Mouse (Mus musculus) lung, embryonic 14.5 days (tissue): Measurements from ENCODE around the gene Rgs6. TPM values are rescaled to one million over a fixed set of nuclear protein-coding genes. Genes with fewer than 3 reads are reported as not detected.

Experiments
- ATAC-seq: fragments of 200-750 bp; cut with Nextera tagmentation; 2 replicates; pipeline ENCODE4 v1.8.0; 2017; ENCODE audit warnings: mild to moderate bottlenecking, moderate TSS enrichment, moderate library complexity; ENCODE audit not compliant: insufficient read depth
- DNase-seq: peaks from one replicate; pipeline ENCODE4 v3.0.0-alpha.2; 2015
- H3K27ac ChIP-seq: fragments of 300-500 bp; sonication (generic); 2 replicates; pipeline ENCODE4 v1.5.1; 2014; ENCODE audit warnings: low read depth, mild to moderate bottlenecking, moderate library complexity
- H3K27me3 ChIP-seq: fragments of 300-500 bp; sonication (generic); 2 replicates; pipeline ENCODE4 v1.6.1; 2014; ENCODE audit warnings: low read length, control low read depth; ENCODE audit not compliant: insufficient read depth
- H3K36me3 ChIP-seq: fragments of 300-500 bp; sonication (generic); 2 replicates; pipeline ENCODE4 v1.6.1; 2014; ENCODE audit warnings: control low read depth; ENCODE audit not compliant: insufficient read depth
- H3K4me1 ChIP-seq: fragments of 300-500 bp; sonication (generic); 2 replicates; pipeline ENCODE4 v1.6.1; 2014; ENCODE audit warnings: antibody characterized with exemption, control low read depth; ENCODE audit not compliant: insufficient read depth
- H3K4me2 ChIP-seq: fragments of 300-500 bp; sonication (generic); 2 replicates; pipeline ENCODE4 v1.6.1; 2014; ENCODE audit warnings: mild to moderate bottlenecking
- H3K4me3 ChIP-seq: fragments of 300-500 bp; sonication (generic); 2 replicates; pipeline ENCODE4 v1.5.1; 2014; ENCODE audit warnings: low read depth, low read length
- H3K9ac ChIP-seq: fragments of 300-500 bp; sonication (generic); 2 replicates; pipeline ENCODE4 v1.6.1; 2014
- H3K9me3 ChIP-seq: fragments of 300-500 bp; sonication (generic); 2 replicates; pipeline ENCODE4 v1.6.1; 2016; ENCODE audit warnings: low read depth, low read length, control low read depth
- CTCF ChIP-seq: IDR thresholded peaks from 2 replicates; pipeline ENCODE4 v1.5.1; 2016; ENCODE audit warnings: antibody characterized with exemption, low read depth
- WGBS: fragments of 180-500 bp; shearing (Covaris S2); extraction: QIAGEN DNeasy Blood & Tissue Kit; methylation state at CpG from one replicate; pipeline ENCODE4 v1.1.7; 2014; 5-methylcytosine and 5-hydroxymethylcytosine counted together
- polyA plus RNA-seq: library from polyadenylated mRNA; unstranded; fragments of >200 nt; fragmentation: Nextera tagmentation; extraction: Ambion mirVana; gene quantifications from 2 replicates; pipeline ENCODE4 v1.2.1, GENCODE M21; 2014

The Rgs6 gene
- polyA plus RNA-seq, 1 experiment from 2014 or later = 2.8 TPM

- Histone ChIP-seq H3K4me2 (no peak overlapping the region), H3K27me3 (no peaks in the 10 kb centered on the region), H3K9me3 (no peaks in the 10 kb centered on the region), H3K4me1 (no peaks in the 10 kb centered on the region), H3K27ac (no peak overlapping the region), H3K9ac (no peak overlapping the region), H3K36me3 (no peaks in the 10 kb centered on the region), H3K4me3 (no peak overlapping the region)
- TF ChIP-seq CTCF = no peak
- no peak for ATAC-seq
- DNase-seq = no peak
- WGBS = 71% methylated on average over 1 of the region's 1 CpGs
Measured at GRCm38 (mm10) chr12:83179860-83180259, 591.8 kb downstream of the Rgs6 start.

- WGBS = 72% methylated on average over 6 of the region's 6 CpGs
- Histone ChIP-seq H3K4me1 (no peaks in the 10 kb centered on the region), H3K9ac (no peak overlapping the region), H3K9me3 (no peaks in the 10 kb centered on the region), H3K36me3 (no peaks in the 10 kb centered on the region), H3K4me3 (no peak overlapping the region), H3K4me2 (no peak overlapping the region), H3K27me3 (no peaks in the 10 kb centered on the region), H3K27ac (no peak overlapping the region)
- no peak for DNase-seq
- ATAC-seq = no peak
- TF ChIP-seq CTCF = no peak
Measured at GRCm38 (mm10) chr12:83180561-83180960, 592.5 kb downstream of the Rgs6 start.

GRCm38 (mm10) chr12:83201674-83202073, 613.6 kb downstream of the Rgs6 start:
- no peak for TF ChIP-seq CTCF

GRCm38 (mm10) chr12:83204361-83204760, 616.3 kb downstream of the Rgs6 start:
- Histone ChIP-seq H3K27me3 (no peaks in the 10 kb centered on the region), H3K9me3 (no peaks in the 10 kb centered on the region), H3K36me3 (no peaks in the 10 kb centered on the region), H3K9ac (no peak overlapping the region), H3K4me1 (no peaks in the 10 kb centered on the region), H3K4me2 (no peak overlapping the region), H3K27ac (no peak overlapping the region), H3K4me3 (no peak overlapping the region)
- no peak for TF ChIP-seq CTCF
- ATAC-seq (no peak), DNase-seq (no peak)
- WGBS = 54% methylated on average over 5 of the region's 5 CpGs

More at GRCm38 (mm10) chr12:83201674-83202073, 613.6 kb downstream of the Rgs6 start:
- H3K27me3 ChIP-seq = no peaks in the 10 kb centered on the region
- 38% methylated on average over 3 of the region's 3 CpGs for WGBS
- H3K4me1 ChIP-seq = no peaks in the 10 kb centered on the region
- H3K9ac ChIP-seq = no peak overlapping the region
- ATAC-seq (no peak), DNase-seq (no peak)
- no peaks in the 10 kb centered on the region for H3K9me3 ChIP-seq
- H3K4me2 ChIP-seq = no peak overlapping the region
- no peak overlapping the region for H3K27ac ChIP-seq
- no peaks in the 10 kb centered on the region for H3K36me3 ChIP-seq
- H3K4me3 ChIP-seq = no peak overlapping the region

- H3K9ac ChIP-seq = no peak overlapping the region
- no peak for DNase-seq
- H3K36me3 ChIP-seq = no peaks in the 10 kb centered on the region
- no peak for TF ChIP-seq CTCF
- ATAC-seq = no peak
- H3K27me3 ChIP-seq = no peaks in the 10 kb centered on the region
- 62% methylated on average over 6 of the region's 6 CpGs for WGBS
- H3K27ac ChIP-seq = no peak overlapping the region
- no peaks in the 10 kb centered on the region for H3K4me1 ChIP-seq
- no peak overlapping the region for H3K4me2 ChIP-seq
- no peaks in the 10 kb centered on the region for H3K9me3 ChIP-seq
- no peak overlapping the region for H3K4me3 ChIP-seq
Measured at GRCm38 (mm10) chr12:83206866-83207265, 618.8 kb downstream of the Rgs6 start.

GRCm38 (mm10) chr12:83207481-83207880, 619.4 kb downstream of the Rgs6 start:
- no peak overlapping the region for H3K27ac ChIP-seq
- ATAC-seq = no peak
- H3K9ac ChIP-seq = no peak overlapping the region
- H3K9me3 ChIP-seq = no peaks in the 10 kb centered on the region
- no peaks in the 10 kb centered on the region for H3K4me1 ChIP-seq
- H3K27me3 ChIP-seq = no peaks in the 10 kb centered on the region
- no peak for TF ChIP-seq CTCF
- no peak overlapping the region for H3K4me2 ChIP-seq
- 62% methylated on average over 5 of the region's 5 CpGs for whole genome bisulfite sequencing
- H3K4me3 ChIP-seq = no peak overlapping the region
- no peak for DNase-seq
- no peaks in the 10 kb centered on the region for H3K36me3 ChIP-seq

- Histone ChIP-seq H3K27ac (no peak overlapping the region), H3K9ac (no peak overlapping the region), H3K4me2 (no peak overlapping the region), H3K4me1 (no peaks in the 10 kb centered on the region), H3K36me3 (no peaks in the 10 kb centered on the region), H3K4me3 (no peak overlapping the region), H3K27me3 (no peaks in the 10 kb centered on the region), H3K9me3 (no peaks in the 10 kb centered on the region)
- TF ChIP-seq CTCF = no peak
- no peak for ATAC-seq
- 62% methylated on average over 8 of the region's 8 CpGs for WGBS
- no peak for DNase-seq
Measured at GRCm38 (mm10) chr12:83208011-83208410, 619.9 kb downstream of the Rgs6 start.

GRCm38 (mm10) chr12:83208841-83209240, 620.7 kb downstream of the Rgs6 start:
- no peaks in the 10 kb centered on the region for H3K4me1 ChIP-seq
- no peaks in the 10 kb centered on the region for H3K9me3 ChIP-seq
- no peak for TF ChIP-seq CTCF
- no peak overlapping the region for H3K4me3 ChIP-seq
- ATAC-seq (no peak), DNase-seq (no peak)
- H3K27me3 ChIP-seq = no peaks in the 10 kb centered on the region
- H3K4me2 ChIP-seq = no peak overlapping the region
- no peaks in the 10 kb centered on the region for H3K36me3 ChIP-seq
- no peak overlapping the region for H3K27ac ChIP-seq
- 66% methylated on average over 6 of the region's 6 CpGs for WGBS
- no peak overlapping the region for H3K9ac ChIP-seq
